ENCODE assay signal across 8 mouse cellular contexts in genomic region chr7:44670803-44671202, GRCm38 (mm10). TPM values are rescaled to one million over a fixed set of nuclear protein-coding genes. Genes with fewer than 3 reads are reported as not detected.
DNase-seq lines count a peak whose midpoint lies in the region; TF ChIP-seq lines count a peak whose summit lies in the region.

Gene Myh14, minus strand, starts transcription at chr7:44670843.

- TF ChIP-seq CTCF in left cerebral cortex, adult 2 months (IDR thresholded peaks at IDR 0.05) = no peak; the same call in 1 of the 2 replicates

- DNase-seq in adrenal gland, postnatal 25 days = peak; percentile 90
- DNase-seq in embryo, embryonic 11.5 days (ENCODE audit: low read depth, low spot score) = peak; percentile 76
- DNase-seq in gastrocnemius, postnatal 25 days = peak; percentile 93
- DNase-seq in induced T-regulatory cell, adult 2 months (ENCODE audit: low read depth) = peak; percentile 26
- DNase-seq in left cerebral cortex, adult 2 months (ENCODE audit: extremely low spot score in 1 of 2, low spot score in 2 of 2) = peak; percentile 87 to 90
- peak; percentile 93 for DNase-seq in lung, postnatal 36 days
- DNase-seq in right cerebral cortex, adult 18-20 months = peak; percentile 96
- DNase-seq in T-cell, adult 2 months (ENCODE audit: low spot score) = no peak

- intact Hi-C loops in left cerebral cortex, adult 2 months (cut with DNase I) = no loop called here

- H3K4me3 ChIP-seq in left cerebral cortex, adult 2 months = peak within 1 kb of the TSS; percentile 42

- H3K27ac ChIP-seq in left cerebral cortex, adult 2 months = peak within 1 kb of the TSS; percentile 65

RNA-seq across cellular contexts. Expression of gene Myh14, which starts in this region (rescaled TPM):
- 2.8 and 4.3 TPM in 2 replicates for total RNA-seq in adrenal gland, postnatal 25 days (2021)
- total RNA-seq in gastrocnemius, postnatal 25 days (2021) = 10 to 100 TPM; 23.0 to 24.7 TPM
- 10 to 100 TPM; 21.1 to 21.4 TPM for total RNA-seq in left cerebral cortex, adult 2 months (2021)
